Mouse (Mus musculus): Measurements from ENCODE around the gene Tmem245. TPM values are rescaled to one million over a fixed set of nuclear protein-coding genes. Genes with fewer than 3 reads are reported as not detected.

Gene Tmem245
- polyA plus RNA-seq (2016; fragmentation: Nextera tagmentation; extraction: Ambion mirVana), result 5.8 and 6.1 TPM in 2 replicates

GRCm38 (mm10) chr4:56946641-56947640 is at the start of gene Tmem245:
Gene Tmem245 (minus strand): TSS chr4:56947437.
- peaks cover 48% of the 10 kb centered on the region for H3K4me1 ChIP-seq
- WGBS (ENCODE audit: insufficient replicate concordance), result under 1% methylated on average over 107 of the region's 107 CpGs
- no peaks in the 10 kb centered on the region for H3K27me3 ChIP-seq (replicated peaks)
- peak within 1 kb of the TSS; percentile 86 for H3K9ac ChIP-seq
- no peaks in the 10 kb centered on the region for H3K9me3 ChIP-seq (replicated peaks)
- peak; percentile 96 for ATAC-seq
- peak within 1 kb of the TSS; percentile 77 for H3K27ac ChIP-seq
- H3K36me3 ChIP-seq, result no peaks in the 10 kb centered on the region; the same call in 1 of the 2 replicates
- peak within 1 kb of the TSS; percentile 76 for H3K4me3 ChIP-seq
- peak within 1 kb of the TSS; percentile 93 for H3K4me2 ChIP-seq

DNA sequence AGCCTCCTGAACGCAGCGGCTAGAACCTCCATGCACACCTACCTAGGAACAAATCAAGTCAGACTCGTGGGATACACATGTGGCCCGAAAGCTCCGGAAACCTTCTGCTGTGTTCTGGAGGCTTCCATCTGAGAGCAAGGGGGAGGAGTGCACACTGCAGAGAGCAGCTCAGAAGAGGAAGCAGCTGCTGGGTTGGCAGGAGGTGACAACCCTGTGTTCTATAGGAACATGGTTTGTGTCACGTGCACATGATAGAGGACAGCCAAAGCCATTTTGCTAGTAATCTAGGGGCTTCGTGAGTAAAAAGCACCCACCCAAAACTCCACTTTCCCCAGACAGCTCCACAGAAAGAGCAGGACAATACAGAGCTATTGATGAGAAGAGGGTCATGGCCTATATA is 46.1 kb upstream of the Tmem245 start:
- no peak for ATAC-seq
- Histone ChIP-seq H3K36me3 (no peaks in the 10 kb centered on the region), H3K9me3 (replicated peaks) (no peaks in the 10 kb centered on the region), H3K9ac (no peak overlapping the region), H3K4me1 (no peaks in the 10 kb centered on the region), H3K27me3 (replicated peaks) (peaks cover 50% of the 10 kb centered on the region), H3K27ac (no peak overlapping the region), H3K4me3 (no peak overlapping the region), H3K4me2 (no peak overlapping the region)
- WGBS (ENCODE audit: insufficient replicate concordance), result 54% methylated on average over 7 of the region's 7 CpGs

DNA sequence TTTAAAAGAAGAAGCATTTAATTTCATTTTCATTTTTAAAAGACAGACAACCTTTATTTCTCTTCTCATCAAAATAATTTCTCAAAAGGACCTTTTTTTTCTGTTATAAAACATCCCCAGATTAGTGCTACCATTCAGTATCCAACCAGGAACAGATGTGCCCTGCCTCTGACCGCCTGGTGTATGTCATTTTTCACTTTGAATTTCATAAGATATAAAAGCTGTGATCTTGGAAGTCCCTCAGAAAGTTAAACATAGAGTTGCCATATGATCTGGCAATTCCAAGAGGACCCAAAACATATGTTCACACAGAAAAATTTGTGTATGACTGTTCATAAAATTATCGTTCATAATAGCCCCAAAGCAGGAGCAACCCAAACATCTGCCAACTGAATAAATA is 44.7 kb upstream of the Tmem245 start:
- H3K4me1 ChIP-seq, result no peaks in the 10 kb centered on the region
- H3K9ac ChIP-seq, result no peak overlapping the region
- H3K9me3 ChIP-seq (replicated peaks), result no peaks in the 10 kb centered on the region
- no peak overlapping the region for H3K4me3 ChIP-seq
- no peak overlapping the region for H3K27ac ChIP-seq
- no peak overlapping the region for H3K4me2 ChIP-seq
- 52% methylated on average over 2 of the region's 2 CpGs for WGBS (ENCODE audit: insufficient replicate concordance)
- H3K27me3 ChIP-seq (replicated peaks), result peaks cover 64% of the 10 kb centered on the region
- H3K36me3 ChIP-seq, result no peaks in the 10 kb centered on the region
- no peak for ATAC-seq

GRCm38 (mm10) chr4:56990215-56990584 is 43.0 kb upstream of the Tmem245 start, which contains the start of gene Frrs1l:
Gene Frrs1l (minus strand): TSS chr4:56990391.
- H3K4me2 ChIP-seq, result peak within 1 kb of the TSS; percentile 70
- H3K9me3 ChIP-seq (replicated peaks), result no peaks in the 10 kb centered on the region
- peaks cover 73% of the 10 kb centered on the region for H3K27me3 ChIP-seq (replicated peaks)
- under 1% methylated on average over 42 of the region's 44 CpGs for WGBS (ENCODE audit: insufficient replicate concordance)
- H3K36me3 ChIP-seq, result no peaks in the 10 kb centered on the region
- H3K9ac ChIP-seq, result no peak within 1 kb of the TSS
- H3K4me3 ChIP-seq, result peak within 1 kb of the TSS; percentile 50
- no peak for ATAC-seq
- no peaks in the 10 kb centered on the region for H3K4me1 ChIP-seq
- no peak within 1 kb of the TSS for H3K27ac ChIP-seq

DNA sequence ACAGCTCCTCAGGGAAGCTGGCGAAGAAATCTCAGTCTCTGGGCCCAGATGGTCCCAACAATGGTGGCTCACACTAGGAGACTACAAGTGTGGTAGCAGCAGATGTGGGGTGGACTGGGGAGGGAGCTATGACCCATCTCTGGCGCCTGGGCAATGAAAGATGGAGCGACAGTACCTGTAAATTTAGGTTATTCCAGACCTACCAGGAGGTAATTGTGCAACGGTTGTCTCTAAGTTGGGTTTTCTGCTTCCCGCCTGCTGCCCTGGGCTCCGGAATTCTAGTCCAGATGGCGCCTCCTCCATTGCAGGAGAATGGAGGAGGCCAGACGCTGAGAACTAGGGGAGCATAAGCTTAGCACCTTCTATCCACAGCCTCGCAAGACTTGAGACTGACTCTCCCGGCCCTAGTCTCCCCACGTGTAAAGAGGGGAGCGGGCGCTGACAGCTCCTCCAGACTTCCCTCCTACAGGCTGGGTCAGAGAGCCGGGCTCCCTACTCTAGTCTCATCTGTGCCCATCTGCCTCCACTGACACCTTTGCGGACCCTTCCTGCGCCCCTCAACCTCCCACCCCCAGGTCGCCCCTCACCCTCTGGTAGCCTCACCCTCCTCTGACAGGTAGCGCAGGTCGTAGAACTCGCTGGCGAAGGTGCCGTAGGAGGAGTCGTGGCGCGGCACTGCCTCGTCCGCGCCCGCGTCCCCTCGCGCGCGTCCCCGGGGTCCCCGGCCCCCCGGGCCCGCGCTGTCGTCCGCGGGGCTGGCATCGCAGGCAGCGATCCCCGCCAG is 42.4 kb upstream of the Tmem245 start:
- H3K4me3 ChIP-seq, result peak overlapping the region; percentile 50
- H3K4me1 ChIP-seq, result no peaks in the 10 kb centered on the region
- no peaks in the 10 kb centered on the region for H3K36me3 ChIP-seq
- no peak overlapping the region for H3K9ac ChIP-seq
- peak overlapping the region; percentile 70 for H3K4me2 ChIP-seq
- no peak overlapping the region for H3K27ac ChIP-seq
- no peak for ATAC-seq
- no peaks in the 10 kb centered on the region for H3K9me3 ChIP-seq (replicated peaks)
- 3% methylated on average over 45 of the region's 45 CpGs for WGBS (ENCODE audit: insufficient replicate concordance)
- peaks cover 73% of the 10 kb centered on the region for H3K27me3 ChIP-seq (replicated peaks)

DNA sequence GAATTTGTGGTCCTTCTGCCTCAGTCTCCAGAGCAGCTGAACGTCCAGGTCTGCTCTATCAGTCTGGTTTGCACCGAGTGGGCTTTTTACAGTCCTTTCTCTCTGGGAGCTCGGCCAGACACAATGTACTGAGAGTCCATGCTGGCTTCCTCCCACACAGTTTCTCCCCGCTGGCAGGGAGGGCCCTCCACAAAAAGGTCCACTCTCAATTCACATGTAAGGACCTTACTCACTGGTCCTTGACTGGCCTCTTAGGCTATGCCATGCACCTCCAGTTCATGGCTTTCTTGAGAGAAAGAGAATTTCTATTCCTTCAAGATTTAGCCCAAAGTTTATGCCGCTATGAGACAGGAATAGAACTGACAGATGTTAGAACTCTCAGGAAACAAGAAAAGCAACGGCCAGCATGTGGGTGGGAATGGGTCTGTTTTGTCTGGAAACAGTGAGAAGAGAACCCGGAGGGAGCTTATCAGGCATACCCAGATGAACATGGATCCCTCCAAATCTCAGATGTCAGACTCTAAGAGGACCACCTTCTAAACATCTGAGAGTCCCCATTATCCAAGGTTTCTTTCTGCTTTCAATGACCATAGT is 18.4 kb upstream of the Tmem245 start:
- ATAC-seq, result no peak
- Histone ChIP-seq H3K4me1 (no peaks in the 10 kb centered on the region), H3K27me3 (replicated peaks) (no peaks in the 10 kb centered on the region), H3K36me3 (no peaks in the 10 kb centered on the region), H3K9me3 (replicated peaks) (no peaks in the 10 kb centered on the region), H3K4me3 (no peak overlapping the region), H3K4me2 (no peak overlapping the region), H3K27ac (no peak overlapping the region), H3K9ac (no peak overlapping the region)
- WGBS (ENCODE audit: insufficient replicate concordance), result 33% methylated on average over 7 of the region's 7 CpGs

GRCm38 (mm10) chr4:56963687-56964086 is 16.4 kb upstream of the Tmem245 start:
- Histone ChIP-seq H3K9me3 (replicated peaks) (no peaks in the 10 kb centered on the region), H3K27ac (no peak overlapping the region), H3K4me2 (no peak overlapping the region), H3K4me3 (no peak overlapping the region), H3K9ac (no peak overlapping the region), H3K4me1 (no peaks in the 10 kb centered on the region), H3K27me3 (replicated peaks) (no peaks in the 10 kb centered on the region), H3K36me3 (no peaks in the 10 kb centered on the region)
- no peak for ATAC-seq
- 79% methylated on average over 6 of the region's 6 CpGs for WGBS (ENCODE audit: insufficient replicate concordance)

DNA sequence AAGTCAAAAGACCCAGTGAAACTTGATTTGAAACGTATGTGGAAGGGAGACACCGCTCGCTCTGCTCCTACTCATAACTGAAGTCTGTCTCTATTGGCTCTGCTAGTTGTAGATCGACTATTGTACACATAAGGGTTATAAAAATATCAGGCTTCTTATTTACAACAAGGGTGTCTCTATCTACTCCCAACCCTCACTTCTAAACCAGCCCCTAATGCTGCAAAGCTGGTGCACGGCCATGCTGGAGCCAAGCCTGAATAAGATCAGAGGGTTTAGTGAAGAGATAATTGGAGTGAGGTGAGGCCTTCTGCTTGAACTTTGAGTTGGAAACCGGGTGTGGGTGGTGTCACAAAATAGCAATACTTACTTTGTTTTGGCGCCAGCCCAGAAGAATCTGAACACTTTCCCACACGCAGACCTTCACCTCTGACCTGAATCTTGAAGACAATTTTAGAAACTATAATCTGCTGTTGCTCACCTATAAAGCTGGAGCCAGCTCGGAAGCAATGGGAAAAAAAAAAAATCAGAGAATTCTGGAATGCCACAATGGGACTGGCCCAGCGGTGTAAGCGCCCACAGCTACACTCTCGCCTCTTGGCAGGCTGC is 14.2 kb upstream of the Tmem245 start:
- Histone ChIP-seq H3K27me3 (replicated peaks) (no peaks in the 10 kb centered on the region), H3K4me2 (no peak overlapping the region), H3K9me3 (replicated peaks) (no peaks in the 10 kb centered on the region), H3K4me1 (peaks cover 6% of the 10 kb centered on the region; the same call in 1 of the 2 replicates), H3K36me3 (no peaks in the 10 kb centered on the region), H3K27ac (no peak overlapping the region), H3K4me3 (no peak overlapping the region), H3K9ac (no peak overlapping the region)
- 76% methylated on average over 12 of the region's 12 CpGs for WGBS (ENCODE audit: insufficient replicate concordance)
- no peak for ATAC-seq

DNA sequence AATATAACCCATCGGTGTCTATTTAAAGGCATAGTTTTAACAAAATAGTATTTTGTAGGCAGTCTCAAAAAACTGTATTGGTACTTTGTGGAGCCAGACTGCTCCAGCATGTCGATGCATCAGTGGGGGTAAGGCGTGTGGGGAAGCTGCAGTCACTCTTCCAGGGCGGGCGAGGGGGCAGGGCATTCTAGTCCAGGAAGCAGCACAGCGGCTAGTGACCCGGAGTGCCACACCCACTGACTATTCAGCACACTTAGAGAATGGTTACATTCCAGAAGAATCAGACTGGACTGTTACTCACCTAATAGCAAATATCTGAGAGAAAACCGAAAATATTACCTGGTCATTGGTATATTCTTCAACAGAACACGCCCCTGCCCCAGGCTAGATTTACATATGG is 10.3 kb upstream of the Tmem245 start:
- H3K27me3 ChIP-seq (replicated peaks), result no peaks in the 10 kb centered on the region

DNA sequence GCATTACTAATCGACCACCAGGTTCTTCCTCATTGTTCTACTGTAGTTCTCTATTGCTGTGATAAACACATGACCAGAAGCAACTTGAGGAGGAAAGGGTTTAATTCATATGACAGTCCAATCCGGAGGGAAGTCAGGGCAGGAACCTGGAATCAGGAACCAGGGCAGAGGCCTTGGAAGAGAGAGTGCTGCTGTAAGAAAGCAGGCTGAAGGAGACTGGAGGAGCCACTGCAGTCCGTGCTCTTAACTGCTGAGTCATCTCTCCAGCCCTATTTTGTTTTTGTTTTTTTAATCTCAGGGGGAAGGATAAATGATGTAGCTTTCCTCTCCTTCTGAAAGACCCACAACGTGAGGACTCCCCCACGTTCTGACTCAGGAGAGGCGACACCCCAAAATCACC is 6.0 kb upstream of the Tmem245 start:
- Histone ChIP-seq H3K9ac (no peak overlapping the region), H3K27ac (no peak overlapping the region), H3K9me3 (replicated peaks) (no peaks in the 10 kb centered on the region), H3K4me1 (peaks cover 14% of the 10 kb centered on the region; the same call in 1 of the 2 replicates), H3K4me2 (no peak overlapping the region), H3K27me3 (replicated peaks) (no peaks in the 10 kb centered on the region), H3K4me3 (no peak overlapping the region), H3K36me3 (no peaks in the 10 kb centered on the region)
- no peak for ATAC-seq
- WGBS (ENCODE audit: insufficient replicate concordance), result 42% methylated on average over 6 of the region's 6 CpGs

More for the DNA sequence above, 10.3 kb upstream of the Tmem245 start:
- Histone ChIP-seq H3K36me3 (no peaks in the 10 kb centered on the region), H3K27ac (no peak overlapping the region), H3K4me3 (no peak overlapping the region), H3K4me2 (no peak overlapping the region), H3K4me1 (peaks cover 8% of the 10 kb centered on the region; the same call in 1 of the 2 replicates), H3K9ac (no peak overlapping the region), H3K9me3 (replicated peaks) (no peaks in the 10 kb centered on the region)
- no peak for ATAC-seq
- WGBS (ENCODE audit: insufficient replicate concordance), result 32% methylated on average over 9 of the region's 9 CpGs

DNA sequence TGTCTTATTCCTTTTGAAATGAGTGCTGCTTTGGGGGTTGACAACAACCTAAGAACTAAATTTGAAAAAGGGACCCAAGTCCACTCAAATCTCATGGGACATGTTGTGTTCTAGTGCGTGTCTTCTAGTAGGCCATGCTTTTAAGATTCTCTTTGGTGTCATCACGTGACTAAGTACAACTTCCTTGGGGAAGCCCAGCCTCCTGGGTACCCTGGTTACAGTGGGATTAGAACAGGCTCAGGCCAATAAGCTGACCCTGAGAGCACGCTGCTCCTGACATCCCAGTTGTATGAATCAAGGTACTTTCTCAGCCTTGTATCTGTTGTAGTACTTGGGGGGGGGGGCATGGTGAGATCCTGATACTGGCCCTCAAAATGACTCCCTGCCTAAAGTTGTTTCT is 4.5 kb upstream of the Tmem245 start:
- Histone ChIP-seq H3K9ac (no peak overlapping the region), H3K4me1 (peaks cover 16% of the 10 kb centered on the region), H3K4me3 (no peak overlapping the region), H3K27me3 (replicated peaks) (no peaks in the 10 kb centered on the region), H3K4me2 (no peak overlapping the region), H3K27ac (no peak overlapping the region), H3K36me3 (no peaks in the 10 kb centered on the region), H3K9me3 (replicated peaks) (no peaks in the 10 kb centered on the region)
- WGBS (ENCODE audit: insufficient replicate concordance), result 65% methylated on average over 3 of the region's 3 CpGs
- no peak for ATAC-seq
